19 mouse cellular contexts compared by ENCODE assay signal in genomic region chr10:56385195-56386109, GRCm38 (mm10). TPM values are rescaled to one million over a fixed set of nuclear protein-coding genes. Genes with fewer than 3 reads are reported as not detected.
DNase-seq lines count a peak whose midpoint lies in the region; ATAC-seq and TF ChIP-seq lines count a peak whose summit lies in the region.
"Had no signal": no experiment of that assay in that cellular context is flagged by ENCODE, and none has a peak within 500 bp of the region (broad histone marks: within the 10 kb centered on the region; RNA-seq: fewer than 3 reads in every experiment).

No protein-coding gene starts in this region.

- ATAC-seq in heart, embryonic 11.5 days (replicated peaks; ENCODE audit: insufficient number of reproducible peaks, low FRiP score, low TSS enrichment), result no peak
- ATAC-seq in neural tube, embryonic 15.5 days (ENCODE audit: low FRiP score), result no peak
- ATAC-seq: lung, postnatal 0 days had no signal

- H3K4me1 ChIP-seq in heart, adult 2 months (ENCODE audit: control insufficient read depth, insufficient read depth, low read length), result peaks cover 8% of the 10 kb centered on the region
- peaks cover 6% of the 10 kb centered on the region; the same call in 1 of the 2 replicates for H3K4me1 ChIP-seq in heart, embryonic 11.5 days (ENCODE audit: control insufficient read depth, insufficient read depth, low read length)
- H3K4me1 ChIP-seq in brown adipose tissue, adult 24 weeks (ENCODE audit: control insufficient read depth, insufficient read depth, insufficient read length, low read length), result peaks cover 9% of the 10 kb centered on the region
- H3K4me1 ChIP-seq in neural tube, embryonic 15.5 days, result no peaks in the 10 kb centered on the region; the same call in 1 of the 2 replicates
- H3K4me1 ChIP-seq: liver, embryonic 15.5 days had no signal

- H3K9ac ChIP-seq in heart, adult 2 months (ENCODE audit: low read depth, low read length), result peak overlapping the region; percentile 15
- no peak overlapping the region for H3K9ac ChIP-seq in heart, embryonic 11.5 days (ENCODE audit: low read depth, low read length)
- H3K9ac ChIP-seq in neural tube, embryonic 15.5 days (replicated peaks), result no peak overlapping the region
- H3K9ac ChIP-seq: liver, embryonic 15.5 days; neural tube, embryonic 12.5 days had no signal

- 45% methylated on average over 13 of the region's 13 CpGs for WGBS in heart, adult 2 months
- WGBS in heart, embryonic 11.5 days (ENCODE audit: insufficient replicate concordance), result 60% methylated on average over 13 of the region's 13 CpGs
- 82% methylated on average over 13 of the region's 13 CpGs for whole genome bisulfite sequencing in neural tube, embryonic 15.5 days

- peak overlapping the region; percentile 12; the same call in 1 of the 2 replicates for H3K4me3 ChIP-seq in heart, adult 2 months
- no peak overlapping the region for H3K4me3 ChIP-seq in heart, embryonic 11.5 days (ENCODE audit: low read depth, low read length)
- no peak overlapping the region for H3K4me3 ChIP-seq in layer of hippocampus, adult 2 months
- no peak overlapping the region for H3K4me3 ChIP-seq in brown adipose tissue, adult 24 weeks (ENCODE audit: insufficient read depth, low read depth, low read length)
- no peak overlapping the region for H3K4me3 ChIP-seq in neural tube, embryonic 15.5 days (replicated peaks)
- H3K4me3 ChIP-seq: erythroblast, embryonic 14.5 days; liver, embryonic 15.5 days; neural tube, embryonic 12.5 days had no signal

- intact Hi-C loops in heart, adult 2 months (cut with DNase I), result no loop called here

- no peak overlapping the region; the same call in 1 of the 2 replicates for H3K4me2 ChIP-seq in heart, embryonic 11.5 days
- no peak overlapping the region for H3K4me2 ChIP-seq in neural tube, embryonic 15.5 days
- H3K4me2 ChIP-seq: liver, embryonic 15.5 days; neural tube, embryonic 12.5 days had no signal

- 0 out of 2 replicates have a peak, but pooled peaks have one; percentile 39 for TF ChIP-seq EP300 in heart, adult 2 months (IDR thresholded peaks at IDR 0.05; ENCODE audit: insufficient read depth, low read depth, low read length)

- peak overlapping the region; percentile 78 for H3K27ac ChIP-seq in heart, adult 2 months
- no peak overlapping the region for H3K27ac ChIP-seq in heart, embryonic 11.5 days (ENCODE audit: low read depth, low read length)
- H3K27ac ChIP-seq in layer of hippocampus, adult 2 months, result 0 out of 2 replicates have a peak overlapping the region, but pooled peaks have one; percentile 14
- H3K27ac ChIP-seq in brown adipose tissue, adult 24 weeks (replicated peaks; ENCODE audit: low read depth, low read length), result peak overlapping the region; percentile 16; the same call in 1 of the 2 replicates
- no peak overlapping the region for H3K27ac ChIP-seq in neural tube, embryonic 15.5 days (replicated peaks)
- H3K27ac ChIP-seq: kidney, postnatal 0 days; liver, embryonic 15.5 days; neural tube, embryonic 12.5 days had no signal

- DNase-seq in heart, adult 2 months, result peak in 1 of 2 experiments; percentile 9
- no peak for DNase-seq in layer of hippocampus, adult 2 months (ENCODE audit: low spot score in 2 of 2)
- no peak for DNase-seq in layer of hippocampus, postnatal 10 days (ENCODE audit: low spot score in 2 of 2)
- DNase-seq in brain, embryonic 14.5 days (ENCODE audit: low read depth), result peak; percentile 50
- no peak for DNase-seq in frontal cortex, postnatal 36 days (ENCODE audit: low spot score in 2 of 2)
- DNase-seq: cerebellum, adult 9-10 months; gastrocnemius, postnatal 36 days; kidney, adult 18-20 months; layer of hippocampus, postnatal 36 days; spleen, adult 18-20 months; thymus, adult 2 months had no signal

- H3K36me3 ChIP-seq in heart, adult 2 months (ENCODE audit: control insufficient read depth, insufficient read depth, low read length), result peaks cover 57% of the 10 kb centered on the region
- peaks cover 15% of the 10 kb centered on the region for H3K36me3 ChIP-seq in heart, embryonic 11.5 days (ENCODE audit: control insufficient read depth, insufficient read depth, low read length)
- H3K36me3 ChIP-seq in neural tube, embryonic 15.5 days, result 0 out of 2 replicates have a peak, but pooled peaks cover 6% of the 10 kb centered on the region
- H3K36me3 ChIP-seq: liver, embryonic 15.5 days had no signal

- no peak for TF ChIP-seq CTCF in heart, adult 2 months (IDR thresholded peaks at IDR 0.05)
- TF ChIP-seq CTCF in layer of hippocampus, adult 2 months (conservative IDR thresholded peaks at IDR 0.05), result no peak
- TF ChIP-seq CTCF in brain, embryonic 14.5 days (IDR thresholded peaks at IDR 0.05; ENCODE audit: borderline replicate concordance, extremely low read depth, insufficient read depth, insufficient read length), result no peak

- H3K27me3 ChIP-seq in heart, adult 2 months (ENCODE audit: control insufficient read depth, insufficient read depth, low read length), result no peaks in the 10 kb centered on the region
- H3K27me3 ChIP-seq in heart, embryonic 11.5 days (ENCODE audit: control insufficient read depth, insufficient read depth, low read length), result no peaks in the 10 kb centered on the region
- H3K27me3 ChIP-seq in neural tube, embryonic 15.5 days (replicated peaks), result no peaks in the 10 kb centered on the region
- H3K27me3 ChIP-seq: liver, embryonic 15.5 days; neural tube, embryonic 12.5 days had no signal

- peaks cover 1% of the 10 kb centered on the region for H3K79me2 ChIP-seq in heart, adult 2 months (replicated peaks; ENCODE audit: control insufficient read depth, insufficient read depth, low read length)

- no peaks in the 10 kb centered on the region for H3K9me3 ChIP-seq in heart, embryonic 11.5 days (replicated peaks; ENCODE audit: control insufficient read depth, low read length)
- H3K9me3 ChIP-seq in neural tube, embryonic 15.5 days (replicated peaks), result no peaks in the 10 kb centered on the region
- H3K9me3 ChIP-seq: liver, embryonic 15.5 days; neural tube, embryonic 12.5 days had no signal

- TF ChIP-seq POLR2A in heart, adult 2 months (IDR thresholded peaks at IDR 0.05; ENCODE audit: insufficient read depth, low read depth, low read length), result 0 out of 2 replicates have a peak, but pooled peaks have one; percentile 17
- TF ChIP-seq POLR2A in brain, embryonic 14.5 days (IDR thresholded peaks at IDR 0.05; ENCODE audit: borderline replicate concordance, extremely low read depth, insufficient read depth, insufficient read length, poor library complexity, severe bottlenecking), result no peak

RNA-seq across cellular contexts. Expression of gene Gja1, which starts 8.3 kb away (rescaled TPM):
- 100 to 1,000 TPM; 359 to 429 TPM for total RNA-seq in heart, adult 2 months (2021)
- polyA plus RNA-seq in heart, adult 2 months (2012; rRNA removed), result 156 and 205 TPM in 2 replicates
- polyA plus RNA-seq in heart, embryonic 11.5 days (2014; fragmentation: Nextera tagmentation; extraction: Ambion mirVana), result 252 and 291 TPM in 2 replicates
- total RNA-seq in layer of hippocampus, adult 2 months (2021), result 100 to 1,000 TPM; 264 to 269 TPM
- total RNA-seq in layer of hippocampus, postnatal 10 days (2021), result 100 to 1,000 TPM; 225 to 281 TPM
- 18.0 and 36.8 TPM in 2 replicates for polyA plus RNA-seq in brain, embryonic 14.5 days (2012; rRNA removed)
- 211 and 395 TPM in 2 replicates for polyA plus RNA-seq in brown adipose tissue, adult 24 weeks (2012; ENCODE audit: insufficient read depth, insufficient read length, missing spikeins)
- polyA plus RNA-seq in neural tube, embryonic 15.5 days (2015; fragmentation: Nextera tagmentation; extraction: Ambion mirVana), result 75.2 and 80.3 TPM in 2 replicates
- polyA plus RNA-seq: erythroblast, embryonic 14.5 days had no signal

Comparison
In these comparisons a context has a peak if more than half of its experiments do, and no peak if none do; other contexts are left out.
1. H3K27ac ChIP-seq: peak in heart, adult 2 months (single experiment), layer of hippocampus, adult 2 months (single experiment) and brown adipose tissue, adult 24 weeks (single experiment); none in heart, embryonic 11.5 days (single experiment) and neural tube, embryonic 15.5 days (single experiment).